Mouse (Mus musculus) ES-E14 (cell line): ENCODE measurements at regions not wholly inside any gene's neighbourhood (a gene's known extent, or its start where the extent isn't known, plus 50 kb on each side); places are given as distances from the start of the nearest gene placed in this dataset.

ENCODE experiments used
- CHD2 ChIP-seq: IDR thresholded peaks from 2 replicates; pipeline ENCODE4 v1.6.1; 2014; ENCODE audit warnings: mild to moderate bottlenecking, low read depth, low read length, inconsistent platforms
- ZC3H11A ChIP-seq: IDR thresholded peaks from 2 replicates; pipeline ENCODE4 v1.6.1; 2012; ENCODE audit warnings: low read depth, mild to moderate bottlenecking, inconsistent platforms, low read length, borderline replicate concordance

DNA sequence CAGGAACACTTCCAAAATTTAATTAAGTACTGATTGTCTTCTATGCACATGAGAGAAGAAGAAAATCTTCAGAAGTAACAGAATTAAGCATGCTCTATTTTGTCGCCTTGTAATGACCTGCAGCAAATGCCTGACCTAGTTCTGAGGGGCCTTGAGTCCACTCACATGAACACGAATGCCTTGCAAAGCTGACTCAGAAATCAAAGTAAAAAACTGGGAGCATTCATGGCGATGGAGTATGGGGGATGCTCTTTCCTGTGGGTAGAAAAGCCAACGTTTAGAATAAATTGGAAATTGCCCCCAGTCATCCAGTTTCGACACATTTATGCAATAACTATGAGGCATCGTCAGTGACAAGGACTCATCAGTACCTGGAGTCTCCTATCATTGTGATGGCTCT lies 779.1 kb downstream of the Bcl11a start:
- TF ChIP-seq ZC3H11A (no peak), CHD2 (no peak)
